Mouse (Mus musculus) left cerebral cortex, adult 9 months (tissue): ENCODE results near the gene Lgals2.
"Not testable (repeated sequence)": the region's sequence is repeated elsewhere in the genome, so short reads cannot be mapped to it uniquely, and the experiment has no call there.

ENCODE experiments used
- DNase-seq, 2 experiments: peaks; one replicate each; pipeline ENCODE4 v3.0.0; 2022; ENCODE audit warnings: low spot score in 2 of 2

Gene Lgals2

DNA sequence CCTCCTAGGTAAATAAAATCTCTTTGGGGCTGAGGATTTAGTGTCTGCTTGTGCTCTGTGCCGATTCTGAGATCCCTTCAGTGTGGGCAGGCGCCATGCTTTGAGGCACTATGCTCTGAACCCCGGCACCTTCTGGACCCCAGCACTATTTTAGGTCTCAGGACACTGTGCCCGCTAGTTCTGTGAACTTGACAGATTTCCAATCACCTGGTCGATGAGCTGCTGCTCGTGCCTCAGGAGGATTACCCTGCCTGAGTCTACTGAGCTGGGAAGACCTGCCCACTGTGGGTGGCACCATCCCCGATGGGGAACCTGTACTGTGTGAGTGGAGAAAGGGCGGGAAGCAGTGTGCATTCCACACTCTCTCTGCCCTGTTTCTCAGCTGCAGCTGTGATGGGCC, 19.7 kb upstream of the Lgals2 start:
- DNase-seq, result no peak

GRCm38 (mm10) chr15:78873803-78874435, 18.6 kb upstream of the Lgals2 start:
- DNase-seq, result no peak

GRCm38 (mm10) chr15:78872021-78872608, 16.8 kb upstream of the Lgals2 start:
- DNase-seq, result no peak

DNA sequence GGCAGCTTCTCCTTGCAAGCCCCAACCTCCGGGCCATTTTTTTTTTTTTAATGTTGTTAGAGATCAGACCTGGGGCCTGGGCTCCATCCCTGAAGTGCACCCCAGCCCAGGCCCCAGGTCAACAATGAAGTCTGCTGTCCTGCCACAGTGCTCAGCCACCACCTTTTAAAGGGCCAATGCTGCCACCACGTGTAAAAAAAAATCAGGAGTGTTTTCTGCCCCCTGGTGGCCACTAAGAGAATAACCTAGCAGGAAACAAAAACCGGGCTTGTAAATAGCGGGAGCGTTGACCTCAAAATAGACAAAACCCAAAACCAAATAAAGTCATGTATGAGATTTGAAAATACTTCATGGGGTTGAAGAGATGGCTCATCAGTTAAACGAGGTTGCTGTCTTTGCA, 14.4 kb upstream of the Lgals2 start:
- no peak for DNase-seq

GRCm38 (mm10) chr15:78868826-78869233, 13.5 kb upstream of the Lgals2 start:
- DNase-seq, result no peak

- DNase-seq, result no peak
These were observed 13.1 kb upstream of the Lgals2 start for GRCm38 (mm10) chr15:78868398-78868797.

GRCm38 (mm10) chr15:78863852-78864253, 8.5 kb upstream of the Lgals2 start:
- DNase-seq, result no peak

DNA sequence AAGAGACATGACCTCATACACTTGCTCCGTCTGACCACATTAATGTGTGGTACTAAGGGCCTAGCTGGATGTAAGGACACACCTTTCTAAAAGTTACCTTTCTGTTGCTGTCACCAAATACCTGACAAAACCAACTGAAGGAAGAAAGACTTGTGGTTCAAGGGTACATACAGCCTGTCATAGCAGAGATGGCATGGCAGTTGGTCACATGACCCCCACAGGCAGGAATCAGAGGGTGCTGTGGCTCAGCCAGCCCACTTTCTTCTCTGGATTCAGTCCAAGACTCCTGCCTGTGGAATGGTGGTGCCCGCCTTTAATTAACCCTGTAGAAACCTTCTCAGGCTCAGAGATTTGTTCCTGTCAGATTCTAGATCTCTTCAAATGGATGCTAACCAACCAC, 7.8 kb upstream of the Lgals2 start:
- no peak for DNase-seq

DNA sequence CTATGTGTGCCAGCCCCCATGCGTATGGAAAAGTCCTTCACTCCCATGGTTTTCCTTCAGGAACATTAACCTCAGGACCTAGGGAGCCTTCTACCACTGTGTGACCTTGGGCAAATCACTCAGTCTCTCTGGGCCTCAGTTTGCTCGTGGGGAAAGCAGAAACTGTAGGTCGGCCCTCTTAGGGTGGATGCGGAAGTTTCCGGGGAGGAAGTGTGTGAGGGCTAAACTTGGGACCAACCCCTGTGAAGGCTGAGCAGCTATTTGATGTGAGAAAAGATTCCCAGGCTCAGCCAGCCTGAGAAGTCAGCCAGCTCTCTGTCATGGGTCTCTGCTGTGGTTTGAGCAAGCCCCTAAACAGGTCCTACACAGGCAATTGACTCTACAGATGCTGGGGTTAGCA, 7.0 kb upstream of the Lgals2 start:
- DNase-seq, result no peak

DNA sequence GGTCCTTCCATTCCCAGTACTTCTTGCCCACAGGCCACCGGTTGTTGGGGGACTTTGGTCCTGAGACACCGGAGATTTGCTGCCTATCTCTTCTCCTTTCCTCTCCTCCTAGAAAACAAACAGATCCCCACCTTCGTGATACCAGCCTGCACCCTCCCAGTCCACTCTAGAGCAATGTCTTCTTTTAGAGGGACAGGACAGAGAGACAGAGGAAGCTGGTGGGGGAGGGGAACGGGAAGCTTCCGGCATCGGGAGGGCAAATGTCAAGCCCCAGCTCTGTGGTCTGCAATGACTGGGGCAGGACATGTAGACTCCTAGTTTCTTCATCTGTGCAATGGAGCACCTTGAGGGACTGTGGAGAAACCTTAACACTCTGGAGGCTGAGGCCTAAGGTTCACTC, 4.4 kb upstream of the Lgals2 start:
- no peak for DNase-seq

- no peak for DNase-seq
These were observed 4.0 kb upstream of the Lgals2 start for GRCm38 (mm10) chr15:78859311-78859710.

DNA sequence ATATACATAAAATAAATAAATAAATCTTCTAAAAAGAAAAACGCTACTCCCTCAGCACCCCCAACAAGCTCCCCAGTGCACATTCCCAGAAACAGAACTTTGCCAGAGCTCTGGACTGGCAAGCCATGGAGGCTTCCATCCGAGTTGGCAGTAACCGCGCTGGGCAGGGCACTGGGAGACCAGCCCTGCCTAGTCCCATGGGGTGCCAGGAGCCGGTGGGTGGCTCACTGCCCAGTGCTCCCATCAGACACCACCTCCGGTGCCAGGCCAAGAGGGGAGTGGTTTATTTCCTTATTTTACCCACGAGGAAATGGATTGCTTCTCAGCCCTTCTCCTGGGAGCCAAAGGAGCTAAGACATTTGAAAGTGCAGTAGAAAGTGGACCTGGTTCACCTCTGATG, 1.7 kb upstream of the Lgals2 start:
- DNase-seq, result peak in 1 of 2 experiments; percentile 55

- peak; percentile 50 to 92 for DNase-seq
These were observed 3.7 kb downstream of the Lgals2 start for GRCm38 (mm10) chr15:78851505-78852153.

GRCm38 (mm10) chr15:78850944-78851343, 4.4 kb downstream of the Lgals2 start:
- no peak for DNase-seq

GRCm38 (mm10) chr15:78850059-78850824, 5.1 kb downstream of the Lgals2 start:
- peak in 1 of 2 experiments; percentile 48 for DNase-seq

DNA sequence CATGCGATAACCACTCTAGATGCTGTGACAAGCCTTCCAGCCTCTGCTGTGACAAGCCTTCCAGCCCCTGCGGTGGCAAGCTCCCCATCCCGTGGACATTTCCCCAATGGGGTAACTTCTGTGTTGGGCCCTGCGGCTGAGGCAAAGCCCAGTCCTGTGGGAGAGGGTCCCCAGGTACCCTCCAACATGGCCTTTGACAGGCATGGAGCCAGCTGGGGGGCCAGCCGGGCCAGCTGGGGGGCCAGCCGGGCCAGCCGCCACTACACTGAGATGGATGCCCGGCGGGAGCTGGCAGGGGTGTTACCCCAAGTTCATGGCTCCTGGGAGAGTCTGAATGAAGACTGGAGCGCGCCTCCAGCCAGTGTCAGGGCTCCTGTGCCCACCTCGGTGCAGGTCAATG, 5.8 kb downstream of the Lgals2 start:
- no peak for DNase-seq

DNA sequence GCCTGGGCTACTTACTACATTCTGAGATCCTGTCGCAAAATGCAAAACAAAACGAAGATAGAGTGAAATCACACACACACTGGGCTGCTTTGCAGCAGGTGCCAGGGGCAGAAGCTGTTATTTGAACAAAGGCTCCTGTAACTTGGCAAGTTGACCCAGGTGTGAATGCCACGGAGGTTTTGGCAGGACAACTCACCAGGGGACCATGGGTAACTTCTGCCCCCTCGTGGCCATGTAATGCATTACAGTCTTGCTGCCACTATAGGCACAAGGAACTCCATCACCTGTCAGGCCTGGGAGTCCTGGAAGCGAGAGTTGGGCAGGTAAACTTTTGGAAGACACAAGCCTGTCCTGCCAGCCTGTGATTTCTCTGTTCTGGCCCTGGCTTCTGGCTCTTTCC, 6.9 kb downstream of the Lgals2 start:
- DNase-seq, result peak in 1 of 2 experiments; percentile 82

DNA sequence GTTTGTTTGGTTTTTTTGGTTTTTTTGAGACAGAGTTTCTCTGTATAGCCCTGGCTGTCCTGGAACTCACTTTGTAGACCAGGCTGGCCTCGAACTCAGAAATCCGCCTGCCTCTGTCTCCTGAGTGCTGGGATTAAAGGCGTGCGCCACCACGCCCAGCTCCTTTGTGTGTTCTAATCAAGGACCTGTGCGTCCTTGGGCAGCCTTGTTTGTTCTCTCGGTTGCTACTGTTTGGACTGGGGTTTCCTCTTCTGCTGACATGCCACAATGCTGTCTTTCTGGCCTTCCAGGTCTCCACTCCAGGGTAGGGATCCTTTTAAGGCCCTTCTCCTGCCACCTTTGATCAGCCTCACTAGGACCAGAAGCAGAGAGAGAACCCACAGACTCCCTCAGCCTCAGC, 8.5 kb downstream of the Lgals2 start:
- DNase-seq, result not testable (repeated sequence)

DNA sequence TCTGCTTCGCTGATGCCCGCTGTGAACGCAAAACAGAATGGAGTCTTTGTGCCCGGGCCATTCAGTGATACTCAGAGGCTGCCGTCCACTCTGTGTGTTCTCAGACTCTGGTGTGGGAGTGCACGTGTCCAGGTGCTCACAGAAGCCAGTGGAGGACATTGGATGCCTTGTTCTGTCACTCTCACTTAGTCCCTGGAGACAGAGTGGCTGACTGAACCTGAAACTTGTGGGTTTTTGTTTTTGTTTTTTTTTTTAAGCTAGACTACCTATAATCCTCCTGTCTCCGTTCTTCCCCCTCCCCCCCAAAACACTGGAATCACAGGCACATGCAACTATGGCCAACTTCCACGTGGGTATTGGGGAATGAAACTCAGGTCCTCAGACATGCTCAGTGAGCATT, 9.0 kb downstream of the Lgals2 start:
- DNase-seq, result no peak

DNA sequence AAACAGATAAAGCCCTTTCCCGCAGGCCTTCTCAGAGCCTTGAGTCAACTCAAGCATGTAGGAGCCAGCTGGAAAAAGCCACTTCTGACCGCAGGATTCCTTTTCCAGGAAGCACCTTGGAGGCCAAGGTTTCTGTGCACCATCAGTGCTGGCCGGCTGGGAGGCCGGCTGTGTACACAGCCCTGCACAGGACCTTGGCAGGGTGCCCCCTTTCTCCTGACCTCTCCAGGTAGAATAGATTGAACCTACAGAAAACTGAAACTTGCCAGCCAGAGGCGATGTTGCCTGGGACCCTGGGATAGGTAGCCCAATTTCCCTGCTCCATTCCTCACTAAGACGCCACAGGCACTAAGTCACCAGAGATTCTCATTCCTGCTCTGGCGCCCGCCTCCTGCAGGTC, 9.5 kb downstream of the Lgals2 start:
- DNase-seq, result no peak

DNA sequence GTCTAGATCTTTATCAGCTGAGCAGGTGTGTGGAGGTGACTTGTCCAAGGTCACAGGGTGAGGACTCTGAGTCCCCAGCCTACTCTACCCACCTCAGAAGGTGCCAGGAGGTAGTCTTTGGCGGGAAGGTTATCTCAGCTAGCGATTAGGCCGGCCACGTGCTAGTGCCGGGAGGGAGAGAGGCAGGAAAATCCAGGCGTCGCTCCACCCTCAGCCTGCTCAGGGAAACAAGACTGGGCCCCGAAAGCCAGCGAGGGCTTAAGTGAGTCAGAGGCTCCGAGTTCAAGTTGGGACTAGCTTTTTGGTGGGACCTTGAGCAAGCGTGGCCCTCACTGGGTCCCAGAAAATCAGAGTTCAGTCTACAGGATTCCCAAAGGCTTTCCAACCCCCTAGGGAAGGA, 10.0 kb downstream of the Lgals2 start:
- no peak for DNase-seq

GRCm38 (mm10) chr15:78844791-78845190, 10.5 kb downstream of the Lgals2 start:
- no peak for DNase-seq
